Mouse (Mus musculus): ENCODE data around the gene Kctd11. TPM values are rescaled to one million over a fixed set of nuclear protein-coding genes. Genes with fewer than 3 reads are reported as not detected.
A peak's percentile ranks its signal among the peaks of the same experiment; 100 is the strongest.
"Not testable (repeated sequence)": the region's sequence is repeated elsewhere in the genome, so short reads cannot be mapped to it uniquely, and the experiment has no call there.

Kctd11 gene
- 1 to 10 TPM; 3.1 to 3.8 TPM for total RNA-seq (2021)
- long read RNA-seq, experiment 1, result 0 reads
- long read RNA-seq, experiment 2, transcript Kctd11-201 (1 exons, 3,146 nt), result major isoform, 5 of 5 reads
- long read RNA-seq, experiment 2, partial matches to known transcripts, result 0 of 5 reads
- long read RNA-seq, experiment 2, other reads (novel, unspliced or antisense), result 0 of 5 reads

DNA sequence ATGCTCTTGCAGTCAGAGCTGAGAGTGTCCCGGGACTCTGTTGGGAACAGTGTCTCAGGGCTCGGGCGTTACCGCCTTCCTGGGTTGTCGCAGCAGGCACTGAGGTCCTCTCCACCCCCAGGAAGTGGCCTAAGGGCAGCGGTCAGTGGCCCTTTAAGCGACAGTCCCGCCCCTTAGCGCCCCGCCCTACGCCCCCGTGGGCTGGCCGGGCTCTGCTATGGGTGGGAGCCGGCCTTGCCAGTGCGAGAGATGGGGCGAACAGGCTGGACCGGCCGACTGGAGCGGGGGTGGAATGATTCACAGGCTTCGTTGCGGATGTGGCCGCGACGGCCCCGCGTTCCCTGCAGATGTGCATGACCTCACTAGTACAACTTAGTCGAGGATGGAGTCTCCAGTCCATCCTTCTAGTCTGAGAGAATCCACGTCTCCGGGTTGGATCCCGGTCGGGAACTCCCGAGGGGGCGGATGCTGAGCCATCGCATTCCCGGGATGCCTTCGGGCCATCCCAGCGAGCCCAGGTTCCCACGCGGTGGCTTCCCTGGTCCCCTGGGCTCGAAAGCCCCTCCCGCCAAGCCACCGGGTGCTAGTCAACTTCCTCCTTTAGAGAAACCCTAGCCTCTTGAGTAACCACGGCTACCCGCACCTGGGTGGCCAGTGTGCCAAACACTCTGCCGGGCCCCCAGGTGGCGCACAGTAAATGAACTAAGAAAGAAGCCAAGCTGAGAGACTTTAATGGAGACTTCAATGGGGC is at the start of gene Kctd11:
TSS of gene Kctd11 (minus strand) at position 554 of the 751 bp plus-strand sequence.
- peak; percentile 92 for DNase-seq
- intact Hi-C loops (cut with DNase I), result loop anchor here (2.0 kb wide), 2 partner anchors 40 to 68 kb away; partner anchors contain the start of genes Eif5a and Slc2a4

DNA sequence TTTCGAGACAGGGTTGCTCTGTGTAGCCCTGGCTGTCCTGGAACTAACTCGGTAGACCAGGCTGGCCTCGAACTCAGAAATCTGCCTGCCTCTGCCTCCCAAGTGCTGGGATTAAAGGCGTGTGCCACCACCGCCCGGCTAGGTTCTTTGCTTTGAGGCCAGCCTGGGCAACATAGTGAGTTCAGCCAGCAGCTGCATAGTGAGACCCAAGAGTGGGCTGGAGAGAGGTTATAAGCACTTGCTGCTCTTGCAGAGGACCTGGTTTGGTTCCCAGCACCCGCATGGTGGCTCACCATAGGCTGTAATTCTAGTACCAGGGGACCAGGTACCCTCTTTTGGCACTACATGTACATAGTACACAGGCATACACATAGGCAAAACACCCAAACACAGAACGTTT is 49.0 kb upstream of the Kctd11 start:
- intact Hi-C loops (cut with DNase I), result loop anchor here (10.0 kb wide), 1 partner anchor 285 kb away; the partner anchor contains the start of gene Slc16a11
- not testable (repeated sequence) for DNase-seq

DNA sequence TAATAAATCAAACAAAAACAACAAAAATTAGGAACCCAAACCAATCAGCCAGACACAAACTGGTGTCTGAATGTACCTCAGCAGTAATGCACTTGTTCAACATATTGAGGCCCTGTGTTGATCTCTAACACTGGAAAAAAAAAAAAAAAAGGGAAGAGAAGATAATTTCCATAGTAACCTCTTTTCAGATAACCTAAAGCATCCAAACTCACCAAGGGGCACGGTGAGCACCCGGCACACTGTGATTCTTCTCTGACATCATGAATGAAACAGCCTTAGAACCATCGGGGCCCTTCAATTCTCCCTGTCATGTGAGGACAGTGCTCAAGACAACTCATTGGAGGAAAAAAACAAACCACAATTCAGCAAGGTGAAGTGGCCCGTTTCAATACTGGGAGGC is 48.5 kb upstream of the Kctd11 start:
- intact Hi-C loops (cut with DNase I), result loop anchor here (10.0 kb wide), 1 partner anchor 285 kb away; the partner anchor contains the start of gene Slc16a11

DNA sequence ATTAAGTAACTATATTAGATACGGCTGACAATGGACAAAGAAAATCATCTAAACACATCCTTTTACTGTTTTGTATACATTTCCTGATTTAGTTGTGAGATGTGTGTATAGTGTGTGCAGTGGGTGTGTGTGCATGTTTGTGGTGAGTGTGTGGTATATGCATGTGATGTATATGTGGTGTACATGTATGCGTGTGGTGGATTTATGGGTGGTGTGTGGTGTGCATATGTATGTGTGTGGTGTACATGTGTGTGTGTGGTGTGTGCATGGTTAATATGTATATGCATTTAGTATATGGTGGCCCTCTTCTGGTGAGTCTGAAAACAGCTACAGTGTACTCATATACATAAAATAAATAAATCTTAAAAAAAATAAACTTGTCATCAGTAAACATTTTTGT is 46.3 kb upstream of the Kctd11 start:
- intact Hi-C loops (cut with DNase I), result no loop called here
- no peak for DNase-seq

More for the DNA sequence above, 48.5 kb upstream of the Kctd11 start:
- DNase-seq, result no peak

DNA sequence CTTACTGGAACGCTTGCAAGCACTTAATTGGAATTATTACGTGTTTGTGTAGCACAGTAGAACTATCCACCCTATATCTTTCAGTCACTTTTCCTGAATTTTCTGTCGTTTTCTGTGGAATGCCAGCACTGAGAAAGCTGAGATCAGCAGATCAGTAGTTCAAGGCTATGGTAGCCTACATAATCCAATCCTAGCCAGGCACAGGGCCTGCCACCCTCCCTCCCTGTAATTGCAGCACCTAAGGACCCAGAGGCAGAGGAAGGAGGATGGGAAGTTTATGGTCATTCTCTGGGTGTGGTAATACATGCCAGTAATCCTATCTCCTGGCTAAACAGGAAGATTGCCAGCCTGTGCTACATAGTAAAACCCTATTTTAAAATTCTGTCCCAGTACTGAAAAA is 41.6 kb upstream of the Kctd11 start:
- intact Hi-C loops (cut with DNase I), result loop anchor here (5.0 kb wide), 1 partner anchor 55 kb away; no protein-coding TSS in a partner anchor
- no peak for DNase-seq

DNA sequence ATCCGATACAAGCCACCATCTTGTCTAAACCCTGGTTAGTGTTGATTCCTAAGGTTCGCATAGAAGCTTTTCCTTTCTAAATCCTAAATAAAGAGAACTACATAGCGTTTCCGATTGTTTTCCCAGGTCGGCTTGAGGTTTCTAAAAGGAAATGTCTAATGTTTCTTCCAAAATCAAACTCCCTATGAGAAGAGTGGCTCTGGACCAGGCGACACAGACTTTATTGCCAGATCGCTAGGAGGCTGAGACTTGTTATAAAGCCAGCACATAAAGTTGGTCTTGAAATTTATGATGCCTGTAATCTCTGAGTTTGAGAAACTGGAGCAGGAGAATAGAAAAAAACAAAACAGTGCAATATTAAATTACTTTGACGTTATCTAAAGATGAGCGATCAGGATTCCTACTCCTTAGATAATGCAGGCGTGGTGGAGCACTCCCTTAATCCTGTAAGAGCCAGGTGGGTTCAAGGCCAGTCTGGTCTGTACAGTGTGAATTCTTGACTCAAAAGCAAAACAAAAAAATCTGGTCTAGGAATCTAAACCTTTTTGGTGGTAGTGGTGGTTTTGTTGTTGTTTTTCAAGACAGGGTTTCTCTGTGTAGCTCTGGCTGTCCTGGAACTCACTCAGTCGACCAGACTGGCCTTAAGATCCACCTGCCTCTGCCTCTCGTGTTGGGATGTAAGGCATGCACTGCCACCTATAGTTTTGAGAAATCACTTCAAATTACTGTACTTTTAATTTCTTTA is 41.0 kb upstream of the Kctd11 start:
- intact Hi-C loops (cut with DNase I), result loop anchor here (5.0 kb wide), 1 partner anchor 55 kb away; no protein-coding TSS in a partner anchor
- DNase-seq, result no peak

DNA sequence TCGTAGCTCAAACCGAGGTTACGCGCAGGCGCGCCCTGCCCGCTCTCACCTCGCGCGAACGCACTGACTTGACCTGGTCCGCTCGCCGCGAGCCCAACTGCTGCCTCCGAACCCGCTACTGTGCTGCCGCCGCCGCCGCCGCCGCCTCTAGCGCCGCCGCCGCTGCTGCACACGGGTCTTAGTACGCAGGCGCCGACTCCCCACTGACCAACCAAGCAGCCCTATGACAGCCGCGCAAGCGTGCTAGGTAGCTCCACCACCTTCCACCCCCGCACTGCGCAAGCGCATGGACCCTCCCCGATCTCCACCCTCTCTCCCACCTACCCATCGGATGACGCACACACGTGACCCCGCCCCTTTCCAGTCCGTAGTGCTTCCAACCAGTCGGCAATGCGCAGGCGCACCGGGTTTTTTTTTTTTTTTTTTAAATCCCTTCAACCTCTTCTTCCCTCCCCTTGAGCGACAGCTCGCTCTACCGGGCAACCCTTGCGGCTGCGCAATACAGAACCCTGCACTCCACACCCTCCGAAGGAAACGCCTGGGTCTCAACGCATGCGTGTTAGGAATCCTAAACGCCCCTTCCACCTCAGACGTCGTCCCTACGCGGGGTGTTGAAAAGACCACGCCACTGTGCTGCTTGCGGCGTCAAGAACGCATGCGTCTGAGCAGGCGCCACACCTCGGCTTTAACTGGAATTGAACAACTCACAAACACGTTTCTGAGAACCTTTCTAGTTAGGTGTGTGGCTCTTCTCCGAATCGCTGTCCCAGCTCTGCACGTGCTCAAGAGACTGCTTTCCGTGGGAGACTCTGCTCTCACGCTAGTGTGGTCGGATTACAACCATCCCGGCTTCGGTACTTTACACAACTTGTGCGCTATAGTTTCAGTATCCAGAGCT is 40.2 kb upstream of the Kctd11 start, which contains the start of gene Eif5a:
TSS of gene Eif5a (minus strand) at position 845 of the 898 bp plus-strand sequence.
- intact Hi-C loops (cut with DNase I), result loop anchor here (2.0 to 5.0 kb wide), 2 partner anchors 41 to 56 kb away; partner anchors contain the start of gene Kctd11
- peak; percentile 100 for DNase-seq

DNA sequence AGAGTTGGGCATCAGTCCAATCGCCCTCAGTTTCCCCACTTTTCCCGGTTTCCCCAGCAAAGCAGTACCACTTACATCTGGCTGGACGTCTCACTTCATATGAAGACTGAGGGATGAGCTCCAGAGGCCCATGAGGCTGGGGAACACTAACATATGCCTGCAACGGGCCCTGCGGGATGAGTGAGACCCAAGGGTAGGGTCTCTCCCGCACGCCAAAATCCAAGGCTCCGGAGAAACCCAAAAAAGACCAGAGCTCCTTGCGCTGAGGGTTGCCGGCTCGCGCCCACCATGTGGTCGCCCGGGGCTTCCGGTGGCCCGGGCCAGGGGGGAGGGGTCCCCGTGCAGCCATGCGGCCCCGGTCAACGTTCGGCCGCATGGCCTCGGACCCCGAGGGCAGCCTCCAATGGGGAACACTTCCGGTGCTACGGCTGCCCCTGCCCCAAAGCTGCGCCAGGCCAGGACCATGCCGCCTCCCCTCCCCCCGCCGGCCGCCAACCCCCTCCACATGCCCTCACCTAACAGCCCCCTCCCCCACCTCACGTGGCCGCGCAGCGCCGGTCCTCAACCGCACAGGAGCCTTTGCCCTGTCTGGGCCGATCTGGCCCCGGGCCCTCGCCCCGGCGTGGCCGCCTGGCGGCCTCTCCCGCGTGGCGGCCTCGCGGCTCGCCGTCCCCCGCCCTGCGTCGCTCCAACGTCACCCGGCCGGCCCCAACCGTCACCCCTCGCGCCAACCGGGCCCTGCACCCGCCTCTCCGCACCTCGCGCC is 39.2 kb upstream of the Kctd11 start:
- intact Hi-C loops (cut with DNase I), result loop anchor here (2.0 to 5.0 kb wide), 2 partner anchors 40 to 57 kb away; partner anchors contain the start of gene Kctd11

DNA sequence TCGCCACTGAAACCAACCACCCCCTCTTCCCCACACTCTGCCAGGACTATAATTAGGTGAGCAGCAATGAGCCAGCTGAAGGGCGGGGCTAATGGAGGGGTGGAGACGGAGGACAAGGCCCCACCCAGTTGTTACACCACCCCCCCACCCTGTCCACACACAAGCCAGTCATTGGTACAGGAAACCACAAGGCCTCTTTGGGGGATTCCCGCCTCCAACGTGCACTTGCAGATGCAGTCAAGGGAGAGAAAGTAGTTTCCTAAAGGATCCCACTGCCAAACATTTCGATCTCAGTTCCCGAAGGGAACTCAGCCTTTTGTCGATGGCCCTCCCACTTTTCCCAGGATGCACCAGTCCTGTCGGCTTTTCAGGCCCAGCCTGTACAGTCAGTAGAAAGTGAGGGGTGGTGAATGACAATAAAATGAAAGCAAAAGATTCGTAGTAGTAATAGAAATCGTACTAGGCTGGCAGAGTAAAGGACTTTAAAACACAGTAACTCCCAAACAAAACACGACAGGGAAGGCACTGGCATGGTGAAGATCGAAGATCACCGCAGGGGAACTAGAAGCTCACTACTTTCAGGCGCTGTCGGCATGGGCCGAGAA is 38.6 kb upstream of the Kctd11 start:
- intact Hi-C loops (cut with DNase I), result loop anchor here (2.0 to 10.0 kb wide), 3 partner anchors 39 to 815 kb away; partner anchors contain the start of gene Kctd11
- DNase-seq, result peak; percentile 77 to 85

More for the DNA sequence above, 39.2 kb upstream of the Kctd11 start:
- peak; percentile 21 to 31 for DNase-seq

DNA sequence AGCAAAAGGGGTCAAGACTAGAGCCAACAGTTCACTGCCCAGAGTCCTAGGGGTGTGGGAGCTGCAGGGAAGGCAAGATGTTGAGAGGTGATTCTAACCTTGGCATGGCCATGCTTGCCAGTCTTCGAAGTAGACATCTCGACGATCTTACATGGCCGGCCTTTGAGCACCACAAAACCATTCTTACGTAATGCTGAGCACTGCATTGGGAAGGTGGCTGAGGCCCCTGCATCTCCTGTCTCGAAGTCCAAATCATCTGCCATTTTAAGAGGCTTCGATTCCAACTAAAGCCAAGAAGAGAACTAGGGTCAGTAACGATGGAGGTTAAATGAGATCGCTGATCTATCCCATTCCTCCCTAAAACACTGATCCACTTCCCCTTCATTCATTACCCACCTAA is 37.8 kb upstream of the Kctd11 start:
- intact Hi-C loops (cut with DNase I), result loop anchor here (10.0 kb wide), 1 partner anchor 814 kb away; no protein-coding TSS in a partner anchor
- DNase-seq, result no peak

DNA sequence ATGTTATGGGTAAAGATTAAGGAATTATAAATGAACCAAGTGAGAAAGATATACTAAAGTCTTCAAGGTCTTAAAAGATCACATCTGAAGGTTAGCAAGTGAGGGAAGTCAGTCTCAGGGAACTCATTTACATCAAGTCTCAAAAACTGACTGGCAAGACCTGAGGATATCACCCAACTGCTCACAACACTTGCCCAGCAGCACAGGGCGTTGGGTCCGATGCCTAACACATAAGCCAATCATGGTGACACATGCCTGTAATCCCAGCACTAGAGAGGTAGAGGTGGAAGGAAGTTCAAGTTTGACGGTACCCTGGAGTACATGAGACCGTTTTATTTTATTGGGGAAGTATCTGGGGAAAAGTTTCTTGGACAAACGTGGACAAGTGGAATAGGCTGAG is 36.9 kb upstream of the Kctd11 start:
- DNase-seq, result no peak
- intact Hi-C loops (cut with DNase I), result loop anchor here (10.0 kb wide), 1 partner anchor 813 kb away; no protein-coding TSS in a partner anchor

DNA sequence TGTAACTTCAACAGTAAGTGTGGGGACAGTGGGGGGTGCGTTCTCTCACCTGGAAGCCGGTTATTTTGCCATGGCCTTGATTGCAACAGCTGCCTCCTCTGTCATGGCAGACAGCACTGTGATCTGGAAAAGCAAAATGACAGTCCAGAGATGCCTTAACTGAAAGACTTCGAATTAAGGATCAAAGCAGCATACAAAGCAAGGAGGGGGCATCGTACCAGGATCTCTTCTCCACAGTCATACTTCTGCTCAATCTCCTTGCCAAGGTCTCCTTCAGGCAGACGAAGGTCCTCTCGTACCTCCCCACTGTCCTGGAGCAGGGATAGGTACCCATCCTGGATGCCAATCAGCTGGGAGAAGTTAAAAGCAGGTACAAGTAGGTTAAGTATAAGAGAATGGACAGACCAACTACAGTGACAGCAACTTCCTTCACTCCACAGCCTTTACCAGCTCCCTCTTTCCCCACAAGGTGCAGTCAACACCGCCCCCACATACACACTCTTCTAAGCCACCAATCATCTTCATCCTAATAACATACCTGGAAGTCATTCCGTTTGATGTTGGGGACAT is 36.3 kb upstream of the Kctd11 start:
- intact Hi-C loops (cut with DNase I), result loop anchor here (10.0 kb wide), 1 partner anchor 813 kb away; no protein-coding TSS in a partner anchor
- no peak for DNase-seq

DNA sequence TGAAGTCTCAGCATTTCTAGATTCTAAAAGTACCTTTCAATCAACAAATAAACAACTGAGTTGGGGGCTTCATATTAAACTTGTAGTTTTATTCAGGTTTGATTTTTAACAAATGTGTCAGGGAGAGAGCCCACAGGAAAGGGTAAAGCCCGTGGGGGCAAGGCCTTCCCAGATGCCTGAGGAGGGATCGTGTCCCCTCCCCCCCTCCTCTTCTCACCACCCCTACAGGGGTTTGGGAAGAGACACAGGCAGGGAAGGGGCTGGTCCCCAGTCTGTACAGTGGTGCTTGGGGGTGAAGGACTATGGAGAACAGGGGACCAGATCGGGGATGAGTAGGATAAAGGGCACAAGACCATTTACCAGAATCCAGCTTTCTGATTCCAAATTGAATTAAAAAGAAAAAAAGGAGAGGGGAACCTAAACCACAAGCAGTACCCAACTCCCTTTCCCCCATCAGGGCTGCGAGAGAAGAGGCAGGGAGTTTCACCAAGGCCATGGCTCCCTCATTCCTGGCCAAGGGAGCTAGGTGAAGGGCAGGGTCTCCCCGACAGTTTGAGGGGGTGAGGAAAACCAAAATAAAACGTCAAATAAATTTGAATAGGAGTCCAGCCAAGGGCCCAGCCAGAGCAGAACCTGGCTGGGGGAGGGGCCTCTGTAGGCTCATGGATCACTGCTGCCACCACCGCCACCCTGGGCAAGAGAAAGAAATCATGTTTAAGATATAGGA is 35.6 kb upstream of the Kctd11 start:
- DNase-seq, result not testable (repeated sequence)
- intact Hi-C loops (cut with DNase I), result loop anchor here (10.0 kb wide), 1 partner anchor 812 kb away; no protein-coding TSS in a partner anchor

DNA sequence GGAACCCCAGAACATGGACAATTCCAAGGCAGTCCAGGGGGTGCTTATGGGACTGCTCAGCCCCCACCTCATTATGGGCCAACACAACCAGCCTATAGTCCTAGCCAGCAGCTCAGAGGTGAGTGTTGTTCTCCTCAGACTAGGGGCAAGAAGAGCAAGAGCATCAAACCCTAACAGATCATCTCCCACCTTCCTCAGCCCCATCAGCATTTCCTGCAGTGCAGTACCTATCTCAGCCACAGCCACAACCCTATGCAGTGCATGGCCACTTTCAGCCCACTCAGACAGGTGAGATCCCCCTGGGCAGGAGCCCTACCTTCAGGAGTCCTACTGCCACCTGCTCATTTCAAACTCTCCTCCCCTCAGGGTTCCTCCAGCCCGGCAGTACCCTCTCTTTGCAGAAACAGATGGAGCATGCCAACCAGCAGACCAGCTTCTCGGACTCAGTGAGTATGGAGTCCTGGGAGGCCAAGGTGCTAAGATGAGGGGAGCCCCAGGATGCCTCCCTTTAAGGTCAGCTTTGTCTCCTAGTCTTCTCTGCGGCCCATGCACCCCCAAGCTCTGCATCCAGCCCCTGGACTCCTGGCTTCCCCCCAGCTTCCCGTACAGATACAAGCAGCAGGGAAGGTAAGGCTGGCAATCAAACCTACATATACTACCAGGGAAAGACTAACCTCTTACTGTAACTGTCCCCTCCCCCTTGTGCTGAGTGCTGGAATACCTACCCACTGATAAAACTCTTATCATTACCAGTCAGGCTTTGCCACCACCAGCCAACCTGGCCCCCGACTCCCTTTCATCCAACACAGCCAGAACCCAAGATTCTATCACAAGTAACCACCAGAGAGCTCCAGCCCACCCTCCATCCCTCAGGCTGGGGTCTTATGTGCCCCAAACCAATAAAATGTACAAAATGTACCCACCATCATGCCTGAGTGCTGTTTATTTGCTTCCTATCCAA is 34.7 kb upstream of the Kctd11 start:
- intact Hi-C loops (cut with DNase I), result loop anchor here (10.0 kb wide), 1 partner anchor 811 kb away; no protein-coding TSS in a partner anchor
- DNase-seq, result no peak

DNA sequence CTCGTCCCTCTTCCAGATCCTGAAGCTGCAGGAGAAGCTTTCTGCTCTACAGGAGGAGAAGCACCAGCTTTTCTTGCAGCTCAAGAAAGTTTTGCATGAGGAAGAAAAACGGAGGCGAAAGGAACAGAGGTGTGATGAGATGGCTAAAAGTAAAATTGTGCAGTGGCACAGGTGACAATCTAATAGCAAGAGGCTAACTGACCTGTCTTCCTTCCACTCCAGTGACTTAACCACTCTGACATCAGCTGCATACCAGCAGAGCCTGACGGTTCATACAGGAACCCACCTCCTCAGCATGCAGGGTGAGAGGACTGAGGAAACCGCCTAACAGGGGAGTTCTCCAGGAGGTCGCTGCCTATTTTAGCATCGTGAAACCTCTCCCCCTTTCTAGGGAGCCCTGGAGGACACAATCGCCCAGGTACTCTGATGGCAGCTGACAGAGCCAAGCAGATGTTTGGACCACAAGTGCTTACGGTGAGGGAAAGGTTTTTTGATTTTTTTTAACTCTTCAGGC is 33.8 kb upstream of the Kctd11 start:
- no peak for DNase-seq
- intact Hi-C loops (cut with DNase I), result loop anchor here (10.0 kb wide), 1 partner anchor 810 kb away; no protein-coding TSS in a partner anchor
